Mouse (Mus musculus) skeletal muscle tissue, adult 2 months (tissue): ENCODE results near the gene Pla2g7.
"Not testable (repeated sequence)": the region's sequence is repeated elsewhere in the genome, so short reads cannot be mapped to it uniquely, and the experiment has no call there.

Experiments used
- DNase-seq: peaks from one replicate; pipeline ENCODE4 v3.0.0-alpha.2; 2012; ENCODE audit warnings: low read depth, low spot score

The Pla2g7 gene

DNA sequence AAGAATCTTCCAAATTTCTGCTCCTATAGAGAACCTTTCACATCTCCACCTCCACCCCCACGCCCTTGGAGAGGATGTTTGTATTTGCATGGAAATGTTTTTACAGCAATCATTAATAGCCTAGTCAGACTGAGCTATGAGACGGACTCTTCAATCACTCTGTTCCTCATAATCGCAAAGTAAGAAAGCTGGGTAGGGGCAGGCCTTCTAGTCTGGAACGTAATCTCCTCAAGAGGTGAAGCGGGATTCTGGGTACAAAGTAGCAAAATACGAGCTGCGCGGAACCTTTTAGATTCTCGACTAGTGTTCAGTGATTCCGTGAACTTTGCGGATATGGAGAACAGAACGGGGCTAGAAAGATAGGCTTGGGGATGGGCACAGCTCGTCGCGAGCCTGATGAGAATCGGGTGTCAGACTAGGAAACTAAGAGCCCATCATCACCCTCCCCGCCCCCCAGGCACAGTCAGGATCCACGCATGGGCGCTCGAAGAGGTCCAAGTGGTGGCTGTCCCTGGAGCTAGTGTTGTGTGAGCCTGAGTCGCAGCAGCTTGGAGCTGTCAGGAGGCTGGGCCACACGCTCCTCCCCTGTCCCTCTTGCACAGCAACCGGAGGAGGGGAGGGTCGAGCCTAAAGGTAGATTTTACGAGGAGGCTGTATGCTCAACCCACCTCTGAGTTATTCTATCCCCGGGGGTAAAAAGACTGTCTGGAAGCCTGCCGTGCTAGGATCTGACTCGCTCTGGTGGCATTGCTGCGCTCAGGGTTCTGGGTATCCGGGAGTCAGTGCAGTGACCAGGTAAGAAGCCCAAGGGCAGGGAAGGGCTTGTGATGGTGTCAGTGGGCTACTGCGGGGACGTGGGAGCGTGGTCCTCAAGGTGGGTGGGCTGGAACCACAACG is at the start of gene Pla2g7:
Gene Pla2g7 (plus strand): TSS at position 107 of the 897 bp plus-strand sequence.
- DNase-seq, result no peak

DNA sequence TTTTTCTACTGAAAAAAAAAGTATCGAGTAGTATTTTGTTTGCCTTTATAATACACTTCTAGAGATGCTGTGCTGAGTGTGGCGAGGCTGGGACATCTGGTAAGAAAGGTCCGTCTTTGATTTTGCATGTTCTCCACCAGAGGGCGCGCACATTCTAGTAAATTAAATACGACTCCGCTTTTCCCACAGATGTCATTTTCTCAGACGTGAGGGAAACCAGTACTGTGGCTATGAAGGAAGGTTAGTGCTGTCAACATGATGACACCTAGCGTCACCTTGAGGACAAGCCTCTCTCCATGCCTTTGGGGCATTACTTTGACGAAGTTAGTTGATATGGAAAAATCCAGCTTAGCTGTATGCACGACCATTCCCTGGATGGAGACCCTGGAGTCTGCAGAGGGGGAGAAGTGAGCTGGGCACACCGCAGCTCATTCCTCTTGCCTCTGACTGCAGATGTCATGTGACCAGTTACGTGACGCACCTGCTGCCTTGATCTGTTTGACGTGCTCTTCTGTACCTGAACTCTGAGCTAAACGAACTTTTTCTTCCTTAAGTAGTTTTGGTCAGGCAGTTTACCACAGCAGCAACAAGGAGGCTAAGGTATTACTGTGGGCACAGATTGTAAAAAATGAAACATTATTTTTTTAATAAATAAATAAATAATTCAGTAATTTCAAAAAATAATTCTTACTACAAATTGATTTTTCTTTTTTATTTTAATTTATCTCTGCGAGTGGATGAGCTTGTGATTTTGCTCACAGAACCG is 49.1 kb upstream of the Pla2g7 start:
- DNase-seq, result peak; percentile 64

DNA sequence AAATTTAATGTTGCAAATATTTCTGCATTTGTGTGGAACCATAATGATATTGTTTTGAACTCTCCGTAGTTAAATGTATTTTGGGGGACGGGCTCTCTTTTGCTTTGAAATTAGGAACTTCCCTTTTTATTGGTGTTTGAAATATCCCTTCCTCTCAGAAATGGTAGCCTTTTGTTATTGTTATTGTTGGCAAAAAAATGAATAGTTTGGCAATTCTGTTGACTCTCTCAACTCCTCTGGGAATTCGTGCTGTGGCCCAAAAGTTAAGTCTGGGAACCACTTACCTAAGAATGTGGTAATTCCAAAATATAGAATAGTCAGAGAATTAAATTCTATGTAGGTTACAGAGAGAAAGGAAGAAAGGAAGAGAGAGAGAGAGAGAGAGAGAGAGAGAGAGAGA is 47.7 kb upstream of the Pla2g7 start:
- DNase-seq, result no peak

DNA sequence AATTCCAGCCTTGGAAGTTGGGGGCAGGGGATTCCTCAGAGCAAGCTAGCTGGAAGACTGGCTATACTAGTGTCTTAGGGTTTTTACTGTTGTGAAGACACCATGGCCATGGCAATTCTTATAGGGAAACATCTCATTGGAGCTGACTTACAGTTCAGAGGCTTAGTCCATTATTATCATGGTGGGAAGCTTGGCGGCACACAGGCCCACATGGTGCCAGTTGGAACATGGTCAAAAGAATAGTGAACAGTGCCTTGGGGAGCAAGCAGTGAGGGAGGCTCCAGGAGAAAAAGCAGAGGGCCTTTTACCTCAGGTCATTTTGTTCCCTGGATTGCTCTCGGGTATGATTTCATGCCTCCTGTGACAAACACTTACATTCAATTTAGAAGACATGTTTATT is 37.4 kb upstream of the Pla2g7 start:
- DNase-seq, result no peak

DNA sequence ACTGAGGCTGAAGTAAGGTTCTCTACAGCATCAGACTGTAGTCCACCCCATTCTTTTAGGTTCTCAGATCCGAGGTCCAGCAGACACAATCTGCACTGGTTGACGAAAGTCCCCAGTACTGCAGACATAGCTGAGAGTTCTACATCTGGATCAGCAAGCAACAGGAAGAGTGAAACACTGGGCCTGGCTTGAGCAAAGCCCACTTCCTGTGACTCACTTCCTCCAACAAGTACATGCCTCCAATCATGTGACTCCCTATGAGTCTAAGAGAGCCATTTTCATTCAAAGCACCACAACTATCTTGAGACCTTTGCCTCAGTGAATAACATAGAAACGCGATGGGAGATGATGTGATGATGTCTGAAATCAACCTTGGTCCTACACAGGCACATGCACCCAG is 36.7 kb upstream of the Pla2g7 start:
- DNase-seq, result no peak

DNA sequence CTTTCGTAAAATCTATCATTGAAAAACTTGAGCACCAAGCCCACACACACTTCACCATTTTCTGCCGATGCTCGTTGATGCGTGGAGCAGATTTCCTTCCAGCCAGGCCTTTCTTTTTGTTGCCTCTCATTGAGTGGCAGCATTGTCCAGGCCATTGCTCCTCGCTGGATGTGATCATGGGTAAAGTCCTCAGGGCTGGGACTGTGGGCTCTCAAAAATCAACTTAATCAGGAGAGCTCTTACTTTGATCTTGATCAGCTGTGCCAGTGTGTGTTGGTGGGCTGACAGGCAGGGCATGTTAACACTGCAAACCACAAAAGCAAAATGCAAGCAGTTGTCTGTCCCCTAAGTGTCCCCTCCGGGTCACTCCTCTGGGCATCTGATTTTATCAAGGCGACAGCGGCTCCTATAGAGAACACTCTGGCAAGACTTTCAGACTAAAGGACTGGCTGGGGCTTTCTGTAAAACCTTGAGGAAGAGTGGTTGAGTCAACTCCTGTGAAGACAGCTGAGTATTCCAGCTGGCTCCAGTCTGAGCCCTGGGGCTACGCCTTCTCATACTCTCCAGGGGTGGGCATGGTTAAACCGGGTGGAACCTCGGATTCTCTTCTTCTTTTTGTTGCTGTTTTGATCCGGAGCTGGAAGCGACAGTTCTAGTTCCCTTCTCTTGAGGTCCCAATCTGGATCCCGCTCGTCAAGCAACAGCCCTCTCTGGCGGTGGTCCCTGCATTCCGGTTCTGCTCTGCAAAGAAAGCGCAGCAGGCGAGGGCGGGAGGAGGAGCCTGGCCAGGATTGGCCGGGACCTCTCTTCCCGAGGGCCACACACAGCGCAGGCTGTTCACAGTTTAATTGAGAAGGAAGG is 33.3 kb upstream of the Pla2g7 start:
- peak; percentile 39 for DNase-seq

DNA sequence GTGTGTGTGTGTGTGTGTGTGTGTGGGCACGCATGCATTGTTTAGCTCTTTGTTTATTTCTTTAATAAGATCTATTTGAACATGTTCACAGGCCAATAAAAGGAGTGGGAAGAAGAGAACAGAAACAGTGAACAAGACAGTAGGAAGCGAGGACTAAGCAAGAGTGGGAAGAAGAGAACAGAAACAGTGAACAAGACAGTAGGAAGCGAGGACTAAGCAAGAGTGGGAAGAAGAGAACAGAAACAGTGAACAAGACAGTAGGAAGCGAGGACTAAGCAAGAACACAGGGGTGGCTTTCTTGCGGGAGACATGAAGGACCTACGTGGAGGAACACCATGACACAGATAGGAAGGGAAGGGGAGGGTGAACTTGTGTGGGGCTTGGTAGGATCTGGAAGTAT is 31.1 kb upstream of the Pla2g7 start:
- DNase-seq, result not testable (repeated sequence)

DNA sequence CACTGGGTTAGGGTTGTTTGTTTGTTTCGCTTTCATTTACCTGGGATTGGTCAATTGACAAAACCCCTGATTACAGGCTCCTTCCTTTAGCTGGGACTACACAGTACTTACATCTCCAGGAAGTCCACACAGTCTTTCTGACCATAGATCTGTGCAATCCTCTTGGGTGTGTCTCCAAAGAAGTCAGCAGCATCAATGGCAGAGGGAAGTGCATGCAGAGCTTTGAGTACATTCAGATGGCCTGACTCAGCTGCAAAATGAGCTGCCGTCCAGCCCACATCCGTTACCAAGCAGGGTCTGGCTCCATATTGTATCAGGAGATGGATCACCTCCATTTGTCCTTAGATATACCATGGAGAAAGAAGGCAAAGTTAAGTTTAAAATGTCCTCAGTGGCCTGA is 29.1 kb upstream of the Pla2g7 start:
- peak; percentile 12 for DNase-seq

DNA sequence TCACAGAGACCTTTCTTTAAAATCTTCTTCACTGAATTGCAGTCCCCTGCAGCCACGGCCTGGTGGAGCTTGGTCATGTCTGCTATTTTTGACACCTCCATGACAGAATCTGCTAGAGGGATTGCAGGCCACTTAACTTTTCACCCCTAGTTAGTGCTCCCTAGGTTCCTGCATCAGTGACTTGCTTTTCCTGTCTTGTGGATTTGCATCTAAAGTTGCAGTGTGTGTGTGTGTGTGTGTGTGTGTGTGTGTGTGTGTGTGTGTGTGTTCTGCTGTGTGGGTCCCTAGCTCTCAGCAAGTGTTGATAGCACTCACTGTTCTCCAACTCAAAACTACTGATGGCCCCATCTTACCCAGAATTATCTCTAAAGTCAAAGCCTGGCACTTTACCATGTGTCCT is 24.4 kb upstream of the Pla2g7 start, which contains the start of gene Ankrd66:
Gene Ankrd66 (minus strand): TSS at position 101 of the 400 bp plus-strand sequence.
- no peak for DNase-seq

DNA sequence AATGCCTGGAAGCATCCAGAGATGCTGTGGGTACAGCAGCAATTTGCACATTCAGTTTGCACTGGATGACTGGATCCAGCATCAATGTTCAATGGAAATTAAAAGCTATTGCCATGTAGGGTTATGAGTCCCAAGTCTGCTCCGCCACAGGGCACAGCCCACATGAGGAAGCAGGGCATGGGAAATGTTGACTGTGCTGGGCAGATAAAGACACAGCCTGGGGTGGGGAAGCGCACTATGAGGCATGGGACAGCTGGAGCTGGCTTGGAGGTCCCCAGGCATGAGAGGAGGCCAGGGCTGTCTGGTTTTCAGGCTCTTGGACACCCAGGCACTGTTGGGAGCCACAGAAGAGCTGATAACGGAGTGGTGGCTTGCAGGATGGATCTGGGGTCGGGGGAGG is 23.9 kb upstream of the Pla2g7 start:
- DNase-seq, result no peak

DNA sequence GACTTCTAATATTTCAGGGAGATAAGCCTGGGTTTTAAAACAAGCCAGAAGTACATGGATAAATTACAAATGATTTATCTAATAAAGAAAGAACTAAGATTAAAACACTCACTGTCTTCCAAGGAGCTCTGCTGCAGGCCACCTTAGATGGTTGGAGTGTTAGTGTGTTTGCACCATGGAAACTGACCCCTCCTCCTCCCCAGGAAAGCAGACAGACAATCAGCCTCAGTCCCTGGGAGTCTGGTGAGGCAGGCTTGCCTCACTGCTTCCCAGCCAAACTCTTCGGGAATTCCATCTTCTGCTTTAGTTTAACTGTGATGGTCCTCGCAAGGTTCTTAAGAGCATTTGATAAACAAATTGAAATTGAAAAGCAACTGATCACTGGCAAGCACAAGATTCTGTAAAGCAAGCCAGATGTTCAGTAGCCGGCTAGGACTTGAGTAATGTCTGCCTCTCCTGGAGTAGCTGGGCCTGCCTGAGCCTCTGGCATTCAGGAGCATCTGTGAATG is 16.7 kb upstream of the Pla2g7 start:
- DNase-seq, result no peak

DNA sequence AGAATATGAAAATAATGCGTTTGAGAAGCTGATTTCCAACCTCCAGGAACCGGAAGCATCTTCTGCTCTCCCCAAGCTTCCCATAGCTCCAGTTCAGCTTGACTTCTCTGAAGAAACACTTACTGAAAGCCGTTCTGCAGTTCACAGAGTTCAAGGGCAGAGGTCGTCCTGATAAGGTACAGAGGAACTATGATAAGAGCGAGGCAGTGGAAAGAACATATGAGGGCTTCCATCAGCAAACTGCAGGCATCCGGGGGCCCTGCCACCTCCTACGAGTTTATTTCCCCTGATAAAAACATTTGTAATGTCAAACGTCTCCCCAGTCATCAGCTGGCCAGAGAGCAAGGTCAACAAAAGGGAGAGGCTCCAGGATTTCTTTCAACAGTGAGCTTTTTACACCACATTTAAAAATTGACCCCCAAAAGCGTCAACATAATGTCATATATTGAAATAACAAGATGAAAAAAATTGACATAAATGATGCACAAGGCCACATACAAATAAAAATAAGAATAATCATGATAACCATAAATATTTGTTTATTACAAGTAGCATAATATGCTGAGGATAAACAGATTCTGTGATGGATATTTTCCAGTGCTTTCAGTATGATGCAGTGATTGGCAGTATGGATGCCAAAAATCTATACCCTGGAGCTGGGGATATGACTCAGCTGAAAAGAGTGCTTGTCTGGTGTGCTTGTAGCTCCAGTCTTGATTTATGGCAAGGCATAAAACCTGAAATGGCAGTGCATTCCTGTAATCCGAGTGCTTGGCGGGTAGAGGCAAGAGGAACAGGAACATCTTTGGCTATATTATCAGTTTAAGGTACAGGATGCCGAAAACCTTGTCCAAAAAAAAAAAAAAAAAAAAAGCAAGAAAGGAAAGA is 13.1 kb upstream of the Pla2g7 start:
- DNase-seq, result no peak

DNA sequence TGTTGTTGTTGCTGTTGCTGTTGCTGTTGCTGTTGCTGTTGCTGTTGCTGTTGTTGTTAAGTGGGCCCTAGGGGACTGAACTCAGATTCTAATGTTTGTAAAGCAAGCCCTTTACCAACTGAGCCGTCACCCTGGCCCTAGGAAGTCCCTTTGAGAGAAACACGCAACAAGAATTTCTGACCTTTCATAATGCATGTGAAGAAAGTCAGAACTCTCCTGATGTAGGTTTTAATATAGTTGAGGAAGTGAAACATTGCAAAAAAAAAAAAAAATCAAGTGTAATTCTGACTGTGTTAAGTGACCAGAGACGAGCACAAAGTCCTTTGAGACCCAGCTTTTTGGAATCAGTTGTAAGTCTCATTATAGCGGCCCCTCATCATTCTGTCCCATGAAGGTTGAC is 10.8 kb upstream of the Pla2g7 start:
- DNase-seq, result no peak

DNA sequence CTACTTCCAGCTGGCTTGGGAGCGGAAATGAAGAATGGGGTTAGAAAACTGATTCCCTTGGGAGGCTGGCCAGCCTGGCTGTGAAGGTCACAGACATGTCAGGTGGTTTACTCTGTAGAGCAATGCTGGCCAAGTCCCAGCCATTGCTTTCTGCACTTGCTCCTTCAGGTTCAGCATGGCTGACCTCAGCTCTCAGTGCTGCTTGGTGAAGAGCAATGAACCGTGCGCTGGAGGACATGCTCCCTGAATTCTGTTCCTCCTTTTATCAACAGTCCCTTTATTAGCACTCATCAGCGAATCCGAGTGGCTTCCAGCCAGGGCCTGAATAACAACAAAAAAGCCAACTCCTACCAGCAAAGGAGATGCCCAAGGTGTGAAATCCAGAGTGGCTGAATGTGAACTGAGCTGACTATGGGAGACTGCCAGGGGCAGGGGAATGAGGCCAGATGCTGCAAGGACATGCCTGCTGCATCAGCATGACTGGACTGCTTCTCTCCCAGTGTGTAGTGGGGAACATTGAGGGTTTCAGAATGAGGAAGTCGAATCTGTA is 10.3 kb upstream of the Pla2g7 start:
- peak; percentile 82 for DNase-seq

DNA sequence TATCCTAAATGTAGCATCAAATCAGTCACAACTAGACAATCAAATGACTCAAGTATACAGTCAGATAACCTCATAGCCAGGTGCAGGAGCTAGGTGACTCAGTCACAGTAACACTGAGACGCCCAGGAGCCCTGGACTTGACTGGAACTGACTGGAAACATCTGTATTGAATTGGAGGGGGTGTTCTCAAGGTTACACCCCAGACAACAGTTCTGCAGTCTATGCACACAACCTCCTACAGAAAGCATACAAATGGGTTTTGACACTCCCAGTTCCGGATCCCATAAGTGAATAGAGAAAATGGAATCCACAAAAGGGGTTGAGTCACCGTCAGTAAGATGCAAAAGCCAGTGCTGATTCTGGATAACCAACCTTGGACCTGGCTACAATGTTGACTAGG is 9.2 kb upstream of the Pla2g7 start:
- no peak for DNase-seq

DNA sequence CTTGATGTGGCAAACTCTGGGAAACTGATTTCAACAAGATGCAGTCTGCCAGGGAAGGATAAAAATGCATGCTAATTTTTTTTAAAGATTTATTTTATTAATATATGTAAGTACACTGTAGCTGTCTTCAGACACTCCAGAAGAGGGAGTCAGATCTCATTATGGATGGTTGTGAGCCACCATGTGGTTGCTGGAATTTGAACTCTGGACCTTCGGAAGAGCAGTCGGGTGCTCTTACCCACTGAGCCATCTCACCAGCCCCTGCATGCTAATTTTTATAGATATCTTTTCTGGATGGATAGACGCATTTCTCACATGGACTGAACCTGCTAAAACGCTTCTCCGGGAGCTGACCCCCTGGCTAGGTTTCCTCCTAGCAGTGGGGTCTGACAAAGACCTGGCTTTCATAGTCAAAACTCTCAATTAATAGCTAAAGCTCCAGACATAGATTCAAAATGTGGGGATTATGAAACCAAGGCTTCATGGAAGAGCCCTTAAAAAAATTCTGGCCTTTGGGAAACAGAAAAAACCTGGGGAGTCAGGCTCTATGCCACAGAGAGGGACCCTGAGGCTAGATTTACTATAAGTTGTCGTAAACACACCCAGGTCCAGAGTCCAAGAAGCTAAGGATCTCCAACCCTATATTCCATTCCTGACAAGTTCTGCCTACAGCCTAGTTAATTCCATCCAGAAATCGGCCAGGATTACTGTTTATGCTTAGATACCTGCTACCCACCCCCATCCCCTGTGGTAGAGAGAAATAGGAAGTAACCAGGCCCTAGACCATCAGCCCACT is 4.5 kb upstream of the Pla2g7 start:
- no peak for DNase-seq

DNA sequence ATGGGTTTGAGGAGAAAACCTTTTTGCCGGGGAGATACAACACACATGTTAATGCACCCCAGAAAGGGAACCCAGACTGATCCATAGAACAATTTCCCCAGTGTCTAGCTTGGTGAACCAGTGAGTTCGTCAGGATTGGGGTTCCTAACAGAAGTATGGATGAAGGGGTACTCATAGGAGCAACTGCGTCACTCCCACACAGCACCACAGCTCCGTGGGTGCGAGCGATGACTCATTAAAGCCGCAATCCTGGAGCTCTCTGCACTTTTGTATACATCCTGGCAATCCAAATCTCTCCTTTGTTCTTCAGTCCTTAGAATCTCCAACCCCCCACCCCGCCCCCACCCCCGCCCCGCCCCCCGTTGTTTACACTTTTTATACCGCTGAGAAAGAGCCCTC is 306 bp upstream of the Pla2g7 start:
- DNase-seq, result no peak

DNA sequence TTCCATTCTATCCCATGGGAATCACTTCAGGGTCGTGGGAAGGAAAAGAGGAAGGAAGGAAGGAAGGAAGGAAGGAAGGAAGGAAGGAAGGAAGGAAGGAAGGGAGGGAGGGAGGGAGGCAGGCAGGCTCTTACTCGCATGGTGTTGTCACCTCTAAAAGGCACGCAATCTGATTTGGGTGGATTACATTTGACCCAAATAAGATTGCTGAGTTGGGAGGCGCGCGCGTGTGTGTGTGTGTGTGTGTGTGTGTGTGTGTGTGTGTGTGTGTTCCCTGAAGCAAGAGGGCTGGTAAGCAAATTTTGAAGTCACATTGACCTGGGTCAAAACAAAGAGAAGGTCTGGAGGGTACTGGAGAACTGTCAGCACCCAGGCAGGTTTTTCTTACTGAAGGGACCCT is 1.4 kb downstream of the Pla2g7 start:
- peak; percentile 37 for DNase-seq

DNA sequence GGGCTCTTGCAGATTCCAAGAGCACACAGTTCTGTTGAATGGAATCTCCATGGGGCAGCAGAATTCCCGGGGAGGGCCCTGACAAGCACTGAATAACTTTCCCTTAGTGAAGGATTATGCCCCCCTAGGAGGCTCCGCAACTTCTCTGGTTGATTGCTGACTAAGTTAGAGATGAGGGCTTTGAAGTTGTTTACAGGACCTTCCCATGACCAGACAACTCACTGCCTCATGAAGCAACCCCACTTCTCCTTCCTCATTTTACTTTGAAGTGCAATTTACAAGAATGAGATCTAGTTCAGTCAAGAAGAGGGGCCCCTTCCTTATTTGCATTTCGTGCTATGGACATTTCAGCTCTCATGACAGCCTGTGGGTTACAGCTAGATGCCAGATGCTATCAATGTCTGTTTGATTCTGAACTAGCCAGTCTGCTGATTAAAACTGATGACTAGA is 5.8 kb downstream of the Pla2g7 start:
- peak; percentile 40 for DNase-seq
